Mouse (Mus musculus): ENCODE data around the gene Scn8a. TPM values are rescaled to one million over a fixed set of nuclear protein-coding genes. Genes with fewer than 3 reads are reported as not detected.
A peak's percentile ranks its signal among the peaks of the same experiment; 100 is the strongest.

Gene Scn8a
- polyA plus RNA-seq, 1 experiment from 2014 or later, result 9.0 TPM

GRCm38 (mm10) chr15:100891962-100892361 lies 22.3 kb downstream of the Scn8a start:
- Histone ChIP-seq H3K27me3 (ENCODE audit: poor library complexity, severe bottlenecking) (no peaks in the 10 kb centered on the region), H3K4me1 (peaks cover 6% of the 10 kb centered on the region), H3K9me3 (peaks cover 13% of the 10 kb centered on the region), H3K4me3 (no peak overlapping the region), H3K27ac (no peak overlapping the region), H3K36me3 (replicated peaks) (peaks cover 12% of the 10 kb centered on the region)
- 76% methylated on average over 13 of the region's 13 CpGs for WGBS
- no peak for DNase-seq (ENCODE audit: extremely low spot score, low spot score)

DNA sequence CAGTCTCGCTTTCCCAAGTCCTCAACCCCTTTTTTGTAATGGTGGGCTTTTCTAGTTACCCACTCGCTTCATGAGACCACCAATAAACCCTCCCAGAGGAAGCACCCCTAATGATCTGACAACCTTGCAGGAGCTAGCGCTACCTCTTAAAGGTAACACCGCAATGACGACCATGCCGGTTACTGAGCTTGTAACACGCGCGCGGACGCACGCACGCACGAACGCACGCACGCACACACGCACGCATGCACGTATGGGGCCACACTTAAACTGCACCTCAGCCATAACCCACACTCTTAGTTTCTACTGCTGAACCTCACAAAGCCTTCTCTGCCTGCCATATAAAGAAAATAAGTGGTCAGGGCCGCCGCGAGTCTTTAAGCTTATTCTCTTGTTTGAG lies 26.8 kb downstream of the Scn8a start:
- no peak overlapping the region for H3K27ac ChIP-seq
- H3K27me3 ChIP-seq (ENCODE audit: poor library complexity, severe bottlenecking), result no peaks in the 10 kb centered on the region
- no peak for DNase-seq (ENCODE audit: extremely low spot score, low spot score)
- H3K9me3 ChIP-seq, result peaks cover 13% of the 10 kb centered on the region
- H3K4me3 ChIP-seq, result no peak overlapping the region
- peaks cover 21% of the 10 kb centered on the region for H3K36me3 ChIP-seq (replicated peaks)
- peaks cover 6% of the 10 kb centered on the region for H3K4me1 ChIP-seq
- WGBS, result 98% methylated on average over 23 of the region's 23 CpGs

DNA sequence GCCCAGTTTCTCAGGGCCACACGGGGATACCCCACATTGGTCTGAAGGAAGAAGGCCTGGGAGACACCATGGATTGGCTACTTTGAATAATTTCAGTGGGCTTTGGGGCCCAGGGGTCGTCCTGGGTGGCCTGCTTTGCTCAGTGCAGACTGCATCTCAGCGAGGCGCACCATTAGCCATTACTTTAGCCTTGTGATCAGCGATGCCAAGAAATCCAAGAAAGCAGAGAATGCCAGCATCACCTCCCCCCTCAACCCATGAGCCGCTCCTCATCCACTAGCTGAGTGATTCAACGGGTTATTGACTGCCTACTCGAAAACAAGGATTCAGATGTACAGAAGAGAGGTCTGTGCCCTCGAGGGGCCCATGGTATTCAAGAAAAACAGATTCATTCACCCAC lies 34.2 kb downstream of the Scn8a start:
- Histone ChIP-seq H3K27me3 (ENCODE audit: poor library complexity, severe bottlenecking) (no peaks in the 10 kb centered on the region), H3K27ac (no peak overlapping the region), H3K36me3 (replicated peaks) (peaks cover 17% of the 10 kb centered on the region), H3K9me3 (no peaks in the 10 kb centered on the region; the same call in 1 of the 2 replicates), H3K4me1 (peaks cover 17% of the 10 kb centered on the region), H3K4me3 (no peak overlapping the region)
- no peak for DNase-seq (ENCODE audit: extremely low spot score, low spot score)
- 75% methylated on average over 9 of the region's 9 CpGs for WGBS

GRCm38 (mm10) chr15:100905006-100905405 lies 35.3 kb downstream of the Scn8a start:
- no peak for DNase-seq (ENCODE audit: extremely low spot score, low spot score)
- H3K4me1 ChIP-seq, result peaks cover 29% of the 10 kb centered on the region
- 52% methylated on average over 2 of the region's 2 CpGs for WGBS
- H3K27me3 ChIP-seq (ENCODE audit: poor library complexity, severe bottlenecking), result no peaks in the 10 kb centered on the region
- H3K36me3 ChIP-seq (replicated peaks), result peaks cover 13% of the 10 kb centered on the region
- H3K4me3 ChIP-seq, result no peak overlapping the region
- H3K9me3 ChIP-seq, result no peaks in the 10 kb centered on the region; the same call in 1 of the 2 replicates
- H3K27ac ChIP-seq, result no peak overlapping the region

- no peak for DNase-seq (ENCODE audit: extremely low spot score, low spot score)
- no peak overlapping the region for H3K4me3 ChIP-seq
- peaks cover 37% of the 10 kb centered on the region for H3K4me1 ChIP-seq
- H3K36me3 ChIP-seq (replicated peaks), result peaks cover 8% of the 10 kb centered on the region; the same call in 1 of the 2 replicates
- H3K9me3 ChIP-seq, result no peaks in the 10 kb centered on the region; the same call in 1 of the 2 replicates
- H3K27me3 ChIP-seq (ENCODE audit: poor library complexity, severe bottlenecking), result no peaks in the 10 kb centered on the region
- no peak overlapping the region for H3K27ac ChIP-seq
- WGBS, result 84% methylated on average over 8 of the region's 8 CpGs
Observed at GRCm38 (mm10) chr15:100905751-100906150, 36.1 kb downstream of the Scn8a start.

- H3K4me1 ChIP-seq, result peaks cover 45% of the 10 kb centered on the region
- DNase-seq (ENCODE audit: extremely low spot score, low spot score), result no peak
- peak overlapping the region; percentile 72; the same call in 1 of the 2 replicates for H3K27ac ChIP-seq
- no peaks in the 10 kb centered on the region for H3K9me3 ChIP-seq
- no peaks in the 10 kb centered on the region for H3K27me3 ChIP-seq (ENCODE audit: poor library complexity, severe bottlenecking)
- no peak overlapping the region for H3K4me3 ChIP-seq
- no peaks in the 10 kb centered on the region for H3K36me3 ChIP-seq (replicated peaks)
- WGBS, result 34% methylated on average over 3 of the region's 3 CpGs
Observed at GRCm38 (mm10) chr15:100908817-100909216, 39.2 kb downstream of the Scn8a start.

DNA sequence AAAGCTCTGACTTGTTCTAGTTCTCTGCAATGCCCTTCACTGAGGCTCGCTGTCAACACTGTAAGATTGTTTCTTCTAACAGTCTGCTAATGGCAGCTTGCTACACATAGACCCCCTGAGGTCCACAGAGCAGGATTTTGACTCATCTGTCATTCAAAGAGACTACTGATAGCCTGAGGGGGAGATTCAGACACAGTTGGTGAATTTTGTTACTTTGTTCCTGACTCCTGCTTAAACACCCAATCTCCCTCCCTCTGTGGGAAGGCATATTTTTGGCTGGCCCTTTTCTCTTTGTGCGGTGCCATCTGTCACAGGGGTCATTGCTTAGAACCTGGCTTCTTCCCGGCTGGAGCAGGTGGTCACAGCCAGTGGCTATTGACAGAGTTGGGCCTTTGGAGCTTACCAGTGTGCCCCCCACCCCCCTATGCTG lies 40.1 kb downstream of the Scn8a start:
- peak; percentile 29 for DNase-seq (ENCODE audit: extremely low spot score, low spot score)
- no peaks in the 10 kb centered on the region for H3K9me3 ChIP-seq
- no peaks in the 10 kb centered on the region for H3K27me3 ChIP-seq (ENCODE audit: poor library complexity, severe bottlenecking)
- H3K36me3 ChIP-seq (replicated peaks), result no peaks in the 10 kb centered on the region
- WGBS, result 17% methylated on average over 3 of the region's 3 CpGs
- peaks cover 46% of the 10 kb centered on the region for H3K4me1 ChIP-seq
- H3K27ac ChIP-seq, result peak overlapping the region; percentile 72
- H3K4me3 ChIP-seq, result no peak overlapping the region

DNA sequence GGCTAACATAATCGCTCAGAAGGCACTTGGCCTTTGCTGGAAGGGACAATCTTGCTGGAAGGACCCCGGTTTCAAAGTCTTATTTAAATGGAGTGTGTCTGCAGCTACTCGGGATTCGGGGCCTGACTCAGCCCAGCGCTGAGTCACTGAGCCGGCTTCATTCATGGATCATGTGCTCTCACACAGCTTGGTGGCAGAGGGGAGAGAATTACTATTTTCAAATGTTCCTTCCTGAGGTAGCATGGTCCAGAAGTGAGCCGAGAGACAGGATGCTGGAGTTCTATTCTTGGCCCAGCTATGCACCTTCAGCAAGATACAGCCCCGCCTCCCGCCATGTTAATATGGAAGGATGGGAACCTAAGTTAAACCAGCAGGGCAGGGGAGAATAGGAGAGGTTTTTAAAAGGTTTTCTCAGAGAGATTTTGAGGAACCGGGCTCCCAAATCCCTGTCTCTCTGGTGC lies 40.8 kb downstream of the Scn8a start:
- Histone ChIP-seq H3K9me3 (no peaks in the 10 kb centered on the region), H3K36me3 (replicated peaks) (no peaks in the 10 kb centered on the region), H3K27ac (peak overlapping the region; percentile 72), H3K27me3 (ENCODE audit: poor library complexity, severe bottlenecking) (no peaks in the 10 kb centered on the region), H3K4me3 (no peak overlapping the region), H3K4me1 (peaks cover 48% of the 10 kb centered on the region)
- 52% methylated on average over 10 of the region's 10 CpGs for WGBS
- no peak for DNase-seq (ENCODE audit: extremely low spot score, low spot score)

- Histone ChIP-seq H3K9me3 (peaks cover 5% of the 10 kb centered on the region; the same call in 1 of the 2 replicates), H3K36me3 (replicated peaks) (no peaks in the 10 kb centered on the region), H3K27ac (no peak overlapping the region), H3K27me3 (ENCODE audit: poor library complexity, severe bottlenecking) (no peaks in the 10 kb centered on the region; the same call in 1 of the 2 replicates), H3K4me1 (peaks cover 48% of the 10 kb centered on the region), H3K4me3 (no peak overlapping the region)
- 87% methylated on average over 3 of the region's 3 CpGs for WGBS
- no peak for DNase-seq (ENCODE audit: extremely low spot score, low spot score)
Observed at GRCm38 (mm10) chr15:100912676-100913266, 43.1 kb downstream of the Scn8a start.

DNA sequence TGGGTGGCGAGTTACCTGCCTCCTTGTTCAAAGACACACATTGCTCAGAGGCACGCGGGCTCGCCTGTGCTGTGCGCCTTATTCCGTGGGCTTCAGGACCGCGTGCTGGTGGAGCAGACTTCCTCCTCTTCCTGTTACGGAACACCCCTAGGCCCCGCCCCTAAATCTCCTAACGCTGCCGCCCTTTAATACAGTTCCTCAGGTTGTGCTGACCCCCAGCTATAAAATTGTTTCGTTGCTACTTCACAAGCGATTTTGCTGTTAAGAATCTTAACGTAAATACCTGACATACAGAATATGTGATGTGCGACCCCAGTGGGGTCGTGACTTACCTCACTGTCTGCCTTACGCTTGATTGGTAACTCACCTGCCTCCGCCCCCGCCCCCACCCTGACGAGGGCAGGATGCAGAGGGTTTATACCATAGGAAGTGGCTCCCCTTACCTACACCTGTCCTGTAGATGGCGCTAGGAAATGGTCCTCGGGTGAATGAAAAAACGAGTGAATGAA lies 45.1 kb downstream of the Scn8a start:
- DNase-seq (ENCODE audit: extremely low spot score, low spot score), result no peak
- peaks cover 48% of the 10 kb centered on the region for H3K4me1 ChIP-seq
- H3K27me3 ChIP-seq (ENCODE audit: poor library complexity, severe bottlenecking), result no peaks in the 10 kb centered on the region; the same call in 1 of the 2 replicates
- WGBS, result 3% methylated on average over 24 of the region's 24 CpGs
- H3K27ac ChIP-seq, result 0 out of 2 replicates have a peak overlapping the region, but pooled peaks have one; percentile 15
- H3K9me3 ChIP-seq, result peaks cover 5% of the 10 kb centered on the region; the same call in 1 of the 2 replicates
- H3K4me3 ChIP-seq, result peak overlapping the region; percentile 44
- H3K36me3 ChIP-seq (replicated peaks), result no peaks in the 10 kb centered on the region

DNA sequence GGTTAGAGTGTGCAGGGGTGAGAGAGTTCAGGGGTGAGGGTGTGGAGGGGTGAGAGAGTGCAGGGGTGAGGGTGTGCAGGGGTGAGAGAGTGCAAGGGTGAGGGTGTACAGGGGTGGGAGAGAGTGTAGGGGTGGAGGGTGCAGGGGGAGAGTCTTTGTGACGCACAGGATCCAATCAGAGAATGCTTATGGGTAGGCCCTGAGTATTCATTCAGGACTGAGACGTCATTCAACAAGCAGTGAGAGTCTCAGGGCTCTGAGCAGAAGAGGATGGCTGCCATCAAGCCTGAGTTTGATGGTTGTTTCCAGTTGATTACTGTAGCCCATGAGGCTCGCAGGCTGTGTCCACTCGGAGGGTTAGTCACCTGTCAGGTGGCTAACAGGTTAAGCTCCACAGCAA lies 48.4 kb downstream of the Scn8a start:
- DNase-seq (ENCODE audit: extremely low spot score, low spot score), result no peak
- Histone ChIP-seq H3K27me3 (ENCODE audit: poor library complexity, severe bottlenecking) (no peaks in the 10 kb centered on the region; the same call in 1 of the 2 replicates), H3K27ac (no peak overlapping the region), H3K4me1 (peaks cover 50% of the 10 kb centered on the region), H3K4me3 (no peak overlapping the region), H3K9me3 (peaks cover 5% of the 10 kb centered on the region; the same call in 1 of the 2 replicates), H3K36me3 (replicated peaks) (no peaks in the 10 kb centered on the region)
- WGBS, result 74% methylated on average over 4 of the region's 4 CpGs

GRCm38 (mm10) chr15:100922210-100922609 lies 52.6 kb downstream of the Scn8a start:
- no peak for DNase-seq (ENCODE audit: extremely low spot score, low spot score)
- no peaks in the 10 kb centered on the region for H3K36me3 ChIP-seq (replicated peaks)
- H3K4me1 ChIP-seq, result peaks cover 59% of the 10 kb centered on the region
- peaks cover 2% of the 10 kb centered on the region; the same call in 1 of the 2 replicates for H3K9me3 ChIP-seq
- no peak overlapping the region for H3K4me3 ChIP-seq
- H3K27ac ChIP-seq, result no peak overlapping the region
- 93% methylated on average over 11 of the region's 11 CpGs for WGBS
- H3K27me3 ChIP-seq (ENCODE audit: poor library complexity, severe bottlenecking), result no peaks in the 10 kb centered on the region; the same call in 1 of the 2 replicates

DNA sequence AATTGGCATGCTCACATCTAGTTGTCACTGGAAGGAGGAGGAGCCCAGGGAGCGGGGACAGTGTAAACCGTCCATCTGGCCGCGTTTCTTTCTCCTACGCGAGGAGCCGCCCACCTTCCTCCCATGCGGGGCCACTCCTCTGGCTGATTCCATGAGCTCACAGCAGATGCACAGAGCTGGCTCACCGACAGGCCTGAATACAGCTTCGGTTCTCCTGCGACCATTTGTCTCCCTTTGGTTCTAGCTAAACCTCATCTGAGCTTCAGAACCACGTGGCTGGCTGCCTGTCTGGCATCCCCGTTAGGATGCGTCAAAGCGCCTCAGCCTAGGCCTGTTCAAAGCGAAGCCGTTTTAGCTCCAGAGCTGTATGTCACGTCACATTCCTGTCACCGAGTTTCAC lies 53.8 kb downstream of the Scn8a start:
- no peaks in the 10 kb centered on the region for H3K9me3 ChIP-seq
- no peaks in the 10 kb centered on the region for H3K36me3 ChIP-seq (replicated peaks)
- no peaks in the 10 kb centered on the region for H3K27me3 ChIP-seq (ENCODE audit: poor library complexity, severe bottlenecking)
- DNase-seq (ENCODE audit: extremely low spot score, low spot score), result no peak
- peaks cover 53% of the 10 kb centered on the region for H3K4me1 ChIP-seq
- no peak overlapping the region for H3K4me3 ChIP-seq
- H3K27ac ChIP-seq, result no peak overlapping the region
- WGBS, result 36% methylated on average over 19 of the region's 19 CpGs
